Mouse (Mus musculus): ENCODE data around the gene Fam187b. TPM values are rescaled to one million over a fixed set of nuclear protein-coding genes. Genes with fewer than 3 reads are reported as not detected.

Fam187b gene
- total and polyA plus RNA-seq, 3 experiments: not detected

GRCm38 (mm10) chr7:31000505-31001020 lies 27.0 kb downstream of the Fam187b start (continued):
- TF ChIP-seq ZC3H11A (IDR thresholded peaks at IDR 0.05; ENCODE audit: low read depth, low read length): no peak
- TF ChIP-seq KAT2A (IDR thresholded peaks at IDR 0.05; ENCODE audit: insufficient replicate concordance, low read length): no peak
- TF ChIP-seq PAX5 (IDR thresholded peaks at IDR 0.05; ENCODE audit: low read length): no peak
- TF ChIP-seq MAFK (IDR thresholded peaks at IDR 0.05; ENCODE audit: insufficient replicate concordance, low read length): no peak
- peak; percentile 79 for TF ChIP-seq IRF4 (IDR thresholded peaks at IDR 0.05; ENCODE audit: low read depth, low read length)
- TF ChIP-seq BHLHE40 (IDR thresholded peaks at IDR 0.05; ENCODE audit: low read depth, low read length): peak; percentile 68
- TF ChIP-seq TBP (conservative IDR thresholded peaks at IDR 0.05; ENCODE audit: low read depth, low read length): peak; percentile 87
- TF ChIP-seq ELF1 (IDR thresholded peaks at IDR 0.05; ENCODE audit: low read depth, low read length): peak; percentile 46
- TF ChIP-seq EP300 (IDR thresholded peaks at IDR 0.05; ENCODE audit: low read length): peak; percentile 86
- no peak for TF ChIP-seq USF2 (conservative IDR thresholded peaks at IDR 0.05; ENCODE audit: low read depth, low read length)
- no peak for TF ChIP-seq POLR2AphosphoS2 (IDR thresholded peaks at IDR 0.05; ENCODE audit: low read depth, low read length)
- TF ChIP-seq POLR2A (IDR thresholded peaks at IDR 0.05; ENCODE audit: low read depth, low read length): no peak
- TF ChIP-seq MXI1 (IDR thresholded peaks at IDR 0.05; ENCODE audit: low read depth, low read length): no peak
- TF ChIP-seq MAZ (IDR thresholded peaks at IDR 0.05; ENCODE audit: low read depth, low read length): no peak
- peak; percentile 96 for TF ChIP-seq MEF2A (IDR thresholded peaks at IDR 0.05; ENCODE audit: borderline replicate concordance, low read depth, low read length)

GRCm38 (mm10) chr7:31002650-31003049 lies 29.1 kb downstream of the Fam187b start:
- dilution Hi-C loops (cut with MboI; ENCODE audit: extremely low pct_ligation_motif_present, extremely low pct_unique_long_range_greater_than_20kb, low sequenced_read_pairs): no loop called here

More at GRCm38 (mm10) chr7:31002650-31003049, 29.1 kb downstream of the Fam187b start:
- peak; percentile 59 for DNase-seq (ENCODE audit: extremely low read depth)
- Histone ChIP-seq H3K4me2 (ENCODE audit: insufficient read depth, low read depth, poor library complexity, severe bottlenecking) (no peak overlapping the region), H3K36me3 (replicated peaks in 1 of 2; ENCODE audit: control insufficient read depth in 1 of 2, insufficient read depth in 1 of 2, low read length in 1 of 2) (no peaks in the 10 kb centered on the region), H3K4me1 (ENCODE audit: control insufficient read depth in 1 of 2, insufficient read depth in 2 of 2) (peaks cover 18 to 34% of the 10 kb centered on the region in 2 experiments), H3K9me3 (replicated peaks; ENCODE audit: low read length) (peaks cover 3% of the 10 kb centered on the region), H3K4me3 (replicated peaks in 1 of 3; ENCODE audit: low read depth in 2 of 3, low read length in 2 of 3, poor library complexity in 1 of 3) (no peak overlapping the region), H3K9ac (ENCODE audit: insufficient read depth, low read depth) (no peak overlapping the region), H3K27me3 (replicated peaks) (no peaks in the 10 kb centered on the region), H3K79me2 (replicated peaks; ENCODE audit: control insufficient read depth, extremely low read depth, insufficient read depth, poor library complexity, severe bottlenecking) (no peaks in the 10 kb centered on the region), H3K27ac (ENCODE audit: insufficient read depth, low read depth) (no peak overlapping the region)
- TF ChIP-seq SIN3A (IDR thresholded peaks at IDR 0.05; ENCODE audit: low read length): 0 out of 2 replicates have a peak, but pooled peaks have one; percentile 25
- TF ChIP-seq POLR2A (IDR thresholded peaks at IDR 0.05; ENCODE audit: low read depth, low read length): peak; percentile 39; the same call in 1 of the 2 replicates
- no peak; the same call in 1 of the 2 replicates for TF ChIP-seq ETS1 (conservative IDR thresholded peaks at IDR 0.05; ENCODE audit: low read depth, low read length)
- TF ChIP-seq SMC3 (IDR thresholded peaks at IDR 0.05; ENCODE audit: low read depth, low read length): no peak
- TF ChIP-seq ELF1 (IDR thresholded peaks at IDR 0.05; ENCODE audit: low read depth, low read length): peak; percentile 61
- no peak for TF ChIP-seq CHD2 (IDR thresholded peaks at IDR 0.05; ENCODE audit: low read length)
- TF ChIP-seq IRF4 (IDR thresholded peaks at IDR 0.05; ENCODE audit: low read depth, low read length): peak; percentile 53; the same call in 1 of the 2 replicates
- TF ChIP-seq MAX (IDR thresholded peaks at IDR 0.05; ENCODE audit: low read length): peak; percentile 30; the same call in 1 of the 2 replicates
- TF ChIP-seq ZNF384 (IDR thresholded peaks at IDR 0.05; ENCODE audit: low read depth, low read length): no peak
- TF ChIP-seq ZMIZ1 (IDR thresholded peaks at IDR 0.05; ENCODE audit: low read depth, low read length): no peak
- no peak for TF ChIP-seq EP300 (IDR thresholded peaks at IDR 0.05; ENCODE audit: low read length)
- peak; percentile 63 for TF ChIP-seq HCFC1 (IDR thresholded peaks at IDR 0.05; ENCODE audit: low read depth, low read length)
- 0 out of 2 replicates have a peak, but pooled peaks have one; percentile 11 for TF ChIP-seq TCF12 (IDR thresholded peaks at IDR 0.05; ENCODE audit: low read depth, low read length)
- TF ChIP-seq NELFE (IDR thresholded peaks at IDR 0.05; ENCODE audit: low read depth, low read length): 0 out of 2 replicates have a peak, but pooled peaks have one; percentile 18
- TF ChIP-seq MXI1 (IDR thresholded peaks at IDR 0.05; ENCODE audit: low read depth, low read length): no peak
- TF ChIP-seq BHLHE40 (IDR thresholded peaks at IDR 0.05; ENCODE audit: low read depth, low read length): no peak
- in situ Hi-C loops (cut with MboI; ENCODE audit: low pct_ligation_motif_present, low pct_unique_long_range_greater_than_20kb, low sequenced_read_pairs): no loop called here

Data from CH12.LX (cell line).